Mouse (Mus musculus): ENCODE measurements at regions not wholly inside any gene's neighbourhood (a gene's known extent, or its start where the extent isn't known, plus 50 kb on each side); places are given as distances from the start of the nearest gene placed in this dataset.

- TF ChIP-seq CTCF (IDR thresholded peaks at IDR 0.05; ENCODE audit: borderline replicate concordance, extremely low read depth, insufficient read depth, insufficient read length) (no peak), POLR2A (IDR thresholded peaks at IDR 0.05; ENCODE audit: borderline replicate concordance, extremely low read depth, insufficient read depth, insufficient read length, poor library complexity, severe bottlenecking) (no peak)
These were observed 70.4 kb downstream of the Cd83 start for GRCm38 (mm10) chr13:43854973-43855372.

Data from brain, embryonic 14.5 days (tissue).